Mouse (Mus musculus): ENCODE measurements around the gene Stk33. TPM values are rescaled to one million over a fixed set of nuclear protein-coding genes. Genes with fewer than 3 reads are reported as not detected.

Gene Stk33
- 1 to 10 TPM in 1 of 2 experiments, under 1 TPM in 1; 0.64 to 1.2 TPM for total RNA-seq (2021)

DNA sequence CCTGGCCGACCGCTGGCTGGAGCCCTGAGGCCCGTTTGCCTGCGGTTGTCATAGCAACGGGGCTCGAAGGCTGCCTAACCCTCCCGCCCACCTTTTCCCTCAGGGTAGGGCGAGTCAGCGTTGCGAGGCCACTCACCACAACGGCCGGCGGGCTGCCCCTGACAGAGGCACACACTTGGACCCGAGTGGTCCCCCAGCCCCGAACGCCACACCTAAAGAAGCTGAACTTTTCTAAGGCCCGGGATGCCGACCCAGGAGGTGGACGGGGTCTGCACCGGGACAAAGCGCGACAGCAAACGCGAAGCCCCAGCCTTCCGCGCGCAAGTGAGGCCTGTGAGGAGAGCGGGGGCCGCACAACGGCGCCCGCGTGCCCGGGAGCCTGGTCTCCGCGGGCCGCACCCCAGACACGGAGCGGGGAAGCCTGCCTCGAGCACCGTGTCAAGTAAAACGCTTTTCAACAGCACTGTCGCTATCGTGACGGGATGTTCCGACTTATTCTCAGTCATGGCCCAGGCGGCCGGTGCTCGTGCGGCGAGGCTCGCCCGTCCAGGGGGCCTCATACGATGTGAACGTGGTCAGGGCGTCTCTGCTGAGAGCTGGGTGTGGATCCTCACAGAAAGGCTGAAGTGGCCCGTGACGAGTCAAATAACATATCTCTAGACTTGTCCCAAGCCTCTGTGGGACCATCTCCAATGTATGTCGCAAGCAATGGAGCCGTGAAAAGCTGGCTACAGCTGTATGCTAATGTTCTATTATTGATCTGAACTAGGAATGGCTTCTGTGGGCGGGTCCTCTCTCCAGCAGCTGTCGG is at the start of gene Stk33:
TSS of gene Stk33 (minus strand) at position 301 of the 811 bp plus-strand sequence.
- intact Hi-C loops (cut with DNase I): loop anchor here (10.0 kb wide), 1 partner anchor 484 kb away; the partner anchor contains the start of gene Tub
- DNase-seq (ENCODE audit: low spot score in 2 of 2): peak; percentile 31 to 32

- DNase-seq (ENCODE audit: low spot score in 2 of 2): peak in 1 of 2 experiments; percentile 22
- intact Hi-C loops (cut with DNase I): no loop called here
These were observed 45.3 kb upstream of the Stk33 start for GRCm38 (mm10) chr7:109484221-109484620.

GRCm38 (mm10) chr7:109480765-109481197 is 41.9 kb upstream of the Stk33 start:
- intact Hi-C loops (cut with DNase I): no loop called here
- DNase-seq (ENCODE audit: low spot score in 2 of 2): peak in 1 of 2 experiments; percentile 18

DNA sequence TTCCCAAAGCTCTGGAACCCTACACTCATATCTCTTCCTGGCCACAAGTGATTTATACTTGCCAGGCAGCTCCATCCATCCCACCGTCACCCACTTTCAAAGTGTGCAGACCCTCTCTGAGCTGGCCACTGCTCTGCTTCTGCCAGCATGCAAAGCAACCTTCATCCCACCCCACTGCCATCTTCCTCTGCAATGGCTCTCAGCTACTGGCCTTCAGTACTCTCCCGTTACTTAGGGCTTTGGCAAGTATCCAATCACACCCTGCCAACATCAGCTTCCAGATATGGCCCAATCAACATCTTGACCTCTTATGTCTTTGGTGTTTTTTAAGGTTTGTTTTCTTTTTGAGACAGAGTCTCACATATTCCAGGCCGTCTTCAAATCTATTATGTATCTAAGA is 39.0 kb upstream of the Stk33 start:
- DNase-seq (ENCODE audit: low spot score in 2 of 2): no peak
- intact Hi-C loops (cut with DNase I): no loop called here

DNA sequence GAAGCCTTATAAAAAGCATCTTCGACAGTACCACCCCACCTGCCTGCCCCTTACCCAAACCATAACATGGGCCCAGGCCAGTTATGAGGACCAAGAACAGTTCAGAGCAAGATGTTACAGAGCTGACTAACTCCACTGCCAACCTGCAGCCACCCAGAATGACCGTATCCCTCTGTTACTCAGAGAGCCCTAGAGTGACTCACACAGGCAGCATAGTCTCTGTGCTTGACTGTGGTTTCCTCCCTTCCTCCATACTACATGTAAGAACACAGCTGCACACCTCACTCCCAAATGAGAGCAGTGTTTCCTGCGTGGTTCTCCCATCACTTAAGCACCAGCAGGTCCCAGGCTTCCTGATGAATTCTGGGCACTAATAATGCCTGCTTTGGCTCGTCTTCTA is 31.8 kb upstream of the Stk33 start:
- DNase-seq (ENCODE audit: low spot score in 2 of 2): no peak
- intact Hi-C loops (cut with DNase I): no loop called here

DNA sequence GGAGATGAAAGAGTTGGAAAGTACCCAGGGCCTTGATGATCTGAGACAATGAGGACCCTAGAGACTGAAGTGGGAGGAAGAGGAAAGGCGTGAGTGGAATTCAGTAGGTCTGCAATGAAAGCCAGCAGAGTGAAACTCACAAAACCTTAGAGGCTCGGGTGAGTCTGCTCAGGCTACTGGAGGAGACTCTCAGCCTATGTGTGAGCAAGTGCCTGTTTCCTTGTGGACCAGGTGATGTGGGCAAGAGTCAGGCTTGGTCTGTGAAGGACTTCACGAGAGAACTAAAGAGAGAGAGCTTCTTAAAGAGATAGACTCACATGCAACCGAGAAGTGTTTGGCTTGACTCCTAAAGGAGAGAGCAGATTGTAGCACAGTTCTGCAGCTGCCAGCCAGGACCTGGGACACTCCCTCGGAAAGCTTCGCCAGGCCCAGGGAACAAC is 29.4 kb upstream of the Stk33 start:
- intact Hi-C loops (cut with DNase I): no loop called here
- DNase-seq (ENCODE audit: low spot score in 2 of 2): peak in 1 of 2 experiments; percentile 49

DNA sequence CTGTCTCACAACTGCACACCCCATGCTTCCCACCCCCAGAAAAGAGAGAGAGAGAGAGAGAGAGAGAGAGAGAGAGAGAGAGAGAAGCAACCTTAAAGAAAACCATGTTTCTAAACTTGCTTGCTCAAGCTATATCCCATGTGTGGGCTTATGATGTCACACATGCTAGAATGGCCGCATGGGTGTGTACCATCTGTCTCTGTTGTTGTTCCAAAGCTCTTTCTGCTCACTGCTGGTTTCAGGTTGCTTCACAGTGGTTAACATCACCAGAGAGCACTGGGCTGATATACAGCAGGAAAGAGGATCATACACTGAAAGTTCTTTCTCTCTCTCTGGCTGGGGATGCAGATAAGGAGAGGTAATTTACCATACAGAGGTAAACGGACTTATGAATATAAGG is 28.7 kb upstream of the Stk33 start:
- peak in 1 of 2 experiments; percentile 86 for DNase-seq (ENCODE audit: low spot score in 2 of 2)
- intact Hi-C loops (cut with DNase I): no loop called here

- intact Hi-C loops (cut with DNase I): no loop called here
- no peak for DNase-seq (ENCODE audit: low spot score in 2 of 2)
These were observed 21.8 kb upstream of the Stk33 start for GRCm38 (mm10) chr7:109460698-109461097.

DNA sequence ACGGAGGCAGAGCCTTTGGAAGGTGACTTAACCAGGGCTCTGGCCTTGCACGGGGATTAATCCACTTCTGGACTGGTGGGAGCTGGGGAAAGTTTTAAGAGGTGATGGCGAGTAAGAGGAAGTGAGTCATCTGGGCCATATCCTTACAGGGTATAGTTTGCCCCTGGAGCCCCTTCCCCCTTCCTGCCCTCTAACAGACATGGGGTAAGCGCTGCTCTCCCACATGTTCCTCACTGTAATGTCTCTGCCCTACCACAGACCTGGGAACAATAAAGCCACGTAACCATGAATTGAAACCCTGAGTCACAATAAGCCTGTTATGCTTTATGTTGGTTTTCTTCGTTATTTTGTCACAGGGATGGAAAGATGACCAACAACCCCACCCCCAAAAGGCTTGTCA is 17.7 kb upstream of the Stk33 start:
- DNase-seq (ENCODE audit: low spot score in 2 of 2): no peak
- intact Hi-C loops (cut with DNase I): no loop called here

DNA sequence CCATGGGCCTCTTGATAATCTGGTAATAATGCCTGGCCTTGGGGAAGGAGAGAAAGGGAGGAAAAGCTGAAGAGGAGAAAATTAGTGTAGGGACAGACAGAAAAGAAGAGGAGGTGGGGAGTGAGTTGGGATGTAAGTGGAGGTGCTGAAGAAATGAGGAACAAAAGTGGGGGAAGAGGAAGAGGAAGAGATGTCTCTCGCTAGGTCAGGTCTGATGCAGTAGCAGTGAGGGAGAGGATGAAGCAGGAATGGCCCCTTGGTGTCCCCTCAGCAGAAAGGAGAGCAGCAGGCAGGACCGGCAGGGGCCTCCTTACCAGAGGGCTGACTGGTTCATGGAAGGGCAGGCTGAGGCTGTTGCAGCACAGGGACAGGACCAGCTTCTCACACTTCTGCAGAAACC is 16.9 kb upstream of the Stk33 start:
- intact Hi-C loops (cut with DNase I): no loop called here
- DNase-seq (ENCODE audit: low spot score in 2 of 2): no peak

DNA sequence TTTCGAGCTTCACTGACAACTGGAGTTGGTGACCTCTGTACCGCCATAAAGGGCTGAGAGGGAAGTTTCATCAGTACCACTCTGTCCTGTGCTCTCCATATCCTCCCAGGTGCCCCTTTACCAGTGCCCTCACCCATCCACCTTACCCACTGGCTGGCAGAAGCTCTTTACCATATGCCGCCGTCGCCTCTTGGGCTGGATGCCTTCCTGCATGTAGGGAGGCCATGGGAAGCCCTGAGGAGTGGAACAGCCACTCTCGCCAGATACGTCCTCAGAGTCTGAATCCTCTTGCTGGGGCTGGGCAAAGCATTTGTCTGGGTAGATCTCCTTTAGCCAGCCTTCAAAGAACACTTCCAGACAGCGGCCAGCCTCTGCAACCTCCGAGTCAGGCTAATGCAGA is 16.0 kb upstream of the Stk33 start:
- no peak for DNase-seq (ENCODE audit: low spot score in 2 of 2)
- intact Hi-C loops (cut with DNase I): no loop called here

DNA sequence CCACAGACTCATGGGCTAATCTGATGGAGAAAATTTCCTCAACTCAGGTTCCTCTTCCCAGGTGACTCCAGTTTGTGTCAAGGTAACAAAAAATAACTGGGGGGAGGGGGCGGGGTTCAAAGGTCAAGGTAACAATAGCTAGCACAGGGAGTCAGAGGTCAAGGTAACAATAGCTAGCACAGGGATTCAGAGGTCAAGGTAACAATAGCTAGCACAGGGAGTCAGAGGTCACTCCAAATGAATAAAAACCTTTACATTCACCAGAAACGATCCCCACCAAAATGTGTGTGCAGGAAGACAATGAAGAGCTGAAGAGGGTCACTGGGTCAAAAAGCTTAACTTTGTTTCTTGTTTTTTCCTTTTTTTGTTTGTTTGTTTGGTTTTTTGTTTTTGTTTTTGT is 9.2 kb upstream of the Stk33 start:
- intact Hi-C loops (cut with DNase I): no loop called here
- no peak for DNase-seq (ENCODE audit: low spot score in 2 of 2)

GRCm38 (mm10) chr7:109445012-109445411 is 6.1 kb upstream of the Stk33 start:
- intact Hi-C loops (cut with DNase I): no loop called here
- peak; percentile 48 to 72 for DNase-seq (ENCODE audit: low spot score in 2 of 2)

GRCm38 (mm10) chr7:109442739-109443138 is 3.9 kb upstream of the Stk33 start:
- DNase-seq (ENCODE audit: low spot score in 2 of 2): no peak
- intact Hi-C loops (cut with DNase I): no loop called here

- DNase-seq (ENCODE audit: low spot score in 2 of 2): no peak
- intact Hi-C loops (cut with DNase I): no loop called here
These were observed 1.9 kb upstream of the Stk33 start for GRCm38 (mm10) chr7:109440697-109441269.

GRCm38 (mm10) chr7:109424422-109425159 is 14.3 kb downstream of the Stk33 start:
- intact Hi-C loops (cut with DNase I): loop anchor here (2.0 to 10.0 kb wide), 4 partner anchors 192 to 390 kb away; no protein-coding TSS in a partner anchor

DNA sequence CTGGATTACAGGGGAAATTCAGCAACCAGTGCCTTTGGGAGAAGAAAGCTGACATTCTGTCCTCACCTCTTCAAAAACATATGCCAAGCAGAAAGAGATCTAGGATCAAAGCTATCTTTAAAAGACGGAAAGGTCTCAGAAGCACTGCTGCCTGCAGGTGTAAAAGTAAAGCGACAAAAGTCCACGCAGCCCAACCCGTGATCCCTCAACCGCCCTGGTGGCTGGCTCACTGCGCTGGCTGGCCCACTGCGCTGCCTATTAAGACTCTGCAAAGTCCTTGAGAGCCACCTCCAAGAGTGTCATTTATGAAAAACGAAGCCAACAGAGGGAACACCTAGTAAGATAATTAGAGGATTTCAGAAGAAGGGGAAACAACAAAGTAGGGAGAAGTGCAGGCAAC is 16.1 kb downstream of the Stk33 start:
- intact Hi-C loops (cut with DNase I): loop anchor here (5.0 to 10.0 kb wide), 2 partner anchors 191 to 388 kb away; no protein-coding TSS in a partner anchor
- DNase-seq (ENCODE audit: low spot score in 2 of 2): no peak

More at GRCm38 (mm10) chr7:109424422-109425159, 14.3 kb downstream of the Stk33 start:
- DNase-seq (ENCODE audit: low spot score in 2 of 2): peak in 1 of 2 experiments; percentile 9

GRCm38 (mm10) chr7:109405491-109405890 is 33.4 kb downstream of the Stk33 start:
- DNase-seq (ENCODE audit: low spot score in 2 of 2): peak in 1 of 2 experiments; percentile 5
- intact Hi-C loops (cut with DNase I): no loop called here

GRCm38 (mm10) chr7:109399299-109399698 is 39.6 kb downstream of the Stk33 start:
- intact Hi-C loops (cut with DNase I): no loop called here
- no peak for DNase-seq (ENCODE audit: low spot score in 2 of 2)

DNA sequence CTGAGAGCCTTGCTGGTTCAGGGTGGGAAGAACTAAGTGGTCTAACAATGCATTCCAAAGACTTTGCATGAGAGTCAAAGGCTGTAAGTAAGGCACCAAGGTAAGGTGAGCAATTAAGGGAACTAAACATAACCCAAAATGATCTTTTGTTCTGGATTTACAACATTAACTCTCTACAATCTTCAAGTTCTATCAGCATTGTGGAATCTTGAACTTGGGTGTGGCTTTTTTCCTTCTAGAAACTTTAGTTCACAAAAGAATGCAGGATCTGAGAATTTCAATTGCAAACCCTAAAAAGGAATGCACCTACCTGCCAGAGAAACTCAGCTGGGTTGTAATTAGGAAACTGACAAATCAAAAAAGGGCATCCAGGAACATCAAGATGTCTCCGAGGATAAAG is 57.8 kb downstream of the Stk33 start:
- DNase-seq (ENCODE audit: low spot score in 2 of 2): no peak
- intact Hi-C loops (cut with DNase I): no loop called here
